Mouse (Mus musculus) heart, postnatal 0 days (tissue): ENCODE measurements around the gene Fam83e.

ENCODE experiments used
- CTCF ChIP-seq: IDR thresholded peaks from 2 replicates; pipeline ENCODE4 v1.5.1; 2016; ENCODE audit warnings: antibody characterized with exemption, control low read depth, low read depth
- EP300 ChIP-seq: IDR thresholded peaks from 2 replicates; pipeline ENCODE4 v1.6.1; 2016; ENCODE audit warnings: antibody characterized with exemption, low read depth

DNA sequence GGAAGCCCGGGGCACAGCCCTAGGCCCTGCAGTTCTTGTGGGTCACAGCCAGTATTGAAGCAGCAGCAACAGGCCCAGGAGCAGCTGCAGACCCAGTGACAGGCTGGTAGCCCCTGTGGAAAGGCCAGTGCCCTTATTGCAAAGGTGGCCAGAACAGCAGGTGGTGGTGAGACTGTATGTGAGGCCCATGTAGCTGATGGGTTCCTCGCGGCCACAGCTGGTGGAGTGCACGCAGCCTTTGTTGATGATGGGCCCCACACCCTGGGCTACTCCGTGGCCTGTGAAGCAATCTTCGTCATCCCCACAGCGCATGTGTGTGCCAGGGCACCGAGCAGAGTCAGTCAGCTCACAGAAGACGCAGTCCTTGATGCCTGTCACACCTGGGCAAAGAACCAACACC is 4.1 kb downstream of the Fam83e start:
- TF ChIP-seq CTCF (no peak), EP300 (no peak)
